Mouse (Mus musculus): ENCODE data around the gene Sox11.
A peak's percentile ranks its signal among the peaks of the same experiment; 100 is the strongest.

Sox11 gene

DNA sequence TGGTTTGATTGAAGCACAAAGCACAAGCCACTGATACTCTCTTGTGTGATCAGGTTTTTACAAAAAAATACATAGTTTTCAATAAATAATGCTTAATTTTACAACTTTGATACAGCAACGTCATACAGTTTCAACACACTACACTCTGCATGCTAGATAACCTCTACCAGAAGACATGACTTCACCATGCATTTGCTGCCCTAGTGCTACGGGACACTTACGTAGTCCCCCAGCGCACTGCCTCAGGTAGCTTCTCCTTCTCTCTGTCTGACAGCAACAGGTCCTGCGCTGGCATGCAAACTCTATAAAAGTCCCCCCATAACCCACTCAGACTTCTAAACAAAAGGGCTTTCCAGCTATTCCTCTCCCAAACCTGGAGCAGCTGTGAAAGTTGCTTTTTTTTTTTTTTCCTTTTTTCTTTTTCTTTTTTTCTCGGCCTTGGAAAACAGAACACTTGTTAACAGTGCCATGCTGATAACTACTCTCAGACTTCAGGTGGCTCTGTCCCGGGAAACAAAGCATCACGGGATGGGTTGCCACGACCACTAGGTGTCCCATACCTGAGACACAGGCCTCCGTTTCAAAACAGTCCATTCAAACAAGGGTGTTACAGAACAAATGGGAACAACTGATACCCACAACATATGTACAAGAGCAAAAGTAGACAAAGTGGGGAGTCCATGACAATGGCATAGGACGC lies 6.9 kb downstream of the Sox11 start:
- DNase-seq = no peak

GRCm38 (mm10) chr12:27333590-27333989 lies 8.8 kb downstream of the Sox11 start:
- no peak for DNase-seq

DNA sequence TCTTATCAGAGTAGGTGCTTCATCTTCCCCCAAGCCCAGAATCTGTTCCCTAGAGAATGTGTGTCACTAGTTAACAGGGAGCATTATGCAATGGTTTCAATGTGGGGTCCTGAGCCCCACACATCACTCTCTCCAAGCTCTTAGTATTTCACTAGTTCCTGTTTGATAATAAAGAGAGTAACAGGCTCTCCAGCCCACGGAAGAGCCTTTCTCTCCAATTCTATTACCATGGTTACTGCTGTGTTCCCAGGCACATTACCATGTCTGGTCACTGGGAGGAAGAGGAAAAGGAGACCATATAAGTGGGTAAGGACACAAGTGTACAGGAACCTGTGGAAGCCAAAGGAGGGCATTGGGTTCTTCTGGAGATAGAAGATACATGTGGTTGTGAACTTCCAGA lies 19.0 kb downstream of the Sox11 start:
- no peak for DNase-seq

GRCm38 (mm10) chr12:27320705-27321104 lies 21.7 kb downstream of the Sox11 start:
- DNase-seq = no peak

GRCm38 (mm10) chr12:27312985-27313384 lies 29.4 kb downstream of the Sox11 start:
- DNase-seq = no peak

- peak; percentile 17 for DNase-seq
These were observed 30.4 kb downstream of the Sox11 start for GRCm38 (mm10) chr12:27311854-27312466.

- peak; percentile 41 for DNase-seq
These were observed 31.0 kb downstream of the Sox11 start for GRCm38 (mm10) chr12:27311316-27311832.

DNA sequence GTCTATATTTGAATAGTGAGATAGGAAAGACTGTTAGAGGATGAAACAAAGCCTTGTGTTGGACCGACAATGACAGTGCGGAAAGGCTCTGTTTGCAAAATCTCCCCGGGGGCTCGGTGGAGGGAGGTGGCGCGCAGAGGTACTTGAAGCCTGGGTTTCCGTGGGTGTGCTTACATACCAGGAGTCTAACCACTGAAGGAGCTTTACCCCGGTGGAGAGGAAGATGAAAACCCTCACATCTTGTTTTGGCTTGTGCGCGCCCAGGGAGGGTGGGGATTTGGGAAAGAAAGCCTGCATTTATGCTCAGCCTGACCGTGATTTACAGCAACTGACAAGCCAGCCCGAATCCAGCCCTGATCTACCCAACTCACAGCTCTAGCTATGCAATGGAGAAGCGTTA lies 31.7 kb downstream of the Sox11 start:
- DNase-seq = no peak

DNA sequence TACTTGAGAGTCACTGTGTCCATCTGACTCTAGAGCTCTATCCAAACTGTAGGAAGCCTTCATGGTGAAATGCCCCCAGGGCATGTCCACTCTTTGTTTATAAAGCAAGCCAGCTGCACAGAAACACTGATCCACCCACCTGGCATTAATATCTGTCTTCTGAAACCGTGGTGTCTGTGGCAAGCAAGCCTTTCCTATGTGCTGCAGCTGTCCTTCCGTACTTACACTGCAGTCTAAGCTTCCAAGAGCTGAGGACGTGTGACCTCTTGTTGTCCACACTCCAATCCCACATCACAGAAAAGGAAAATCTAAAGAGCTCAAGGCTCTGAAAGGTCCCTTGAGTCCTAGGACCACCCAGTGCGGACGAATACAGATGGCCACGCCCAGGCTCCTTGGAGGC lies 32.4 kb downstream of the Sox11 start:
- DNase-seq = no peak

DNA sequence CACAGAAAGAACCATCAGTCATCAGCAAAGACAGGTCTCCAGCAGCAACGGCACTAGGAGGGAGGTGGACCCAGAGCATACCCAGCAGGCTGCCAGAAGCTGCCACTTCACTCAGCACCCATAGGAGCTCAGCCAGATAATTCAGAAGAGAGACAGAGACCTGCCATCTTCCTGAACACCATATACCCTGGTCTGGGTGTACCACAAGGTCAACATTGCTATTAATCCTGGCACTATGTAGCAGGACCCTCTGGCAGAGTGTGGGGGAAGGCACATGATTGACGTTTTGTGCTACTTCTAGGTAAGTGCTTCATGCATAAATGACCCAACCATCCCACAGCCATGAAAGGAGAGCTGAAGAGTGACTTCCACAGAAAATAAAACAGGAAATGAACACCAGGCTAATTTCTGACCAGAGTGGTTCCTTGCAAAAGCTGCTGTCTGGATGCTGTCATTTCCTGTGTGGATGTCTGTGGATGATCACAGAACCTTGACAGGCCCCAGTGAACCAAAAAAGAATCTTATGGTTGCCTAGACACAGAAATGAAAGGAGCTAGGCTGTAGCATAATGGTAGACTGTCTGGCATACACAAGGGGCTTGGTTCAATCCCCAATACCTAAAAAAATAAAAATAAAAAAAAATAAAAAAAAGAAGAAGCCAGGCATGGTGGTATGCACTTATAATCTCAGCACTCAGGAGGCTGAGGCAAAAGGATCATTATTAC lies 37.5 kb downstream of the Sox11 start:
- no peak for DNase-seq

DNA sequence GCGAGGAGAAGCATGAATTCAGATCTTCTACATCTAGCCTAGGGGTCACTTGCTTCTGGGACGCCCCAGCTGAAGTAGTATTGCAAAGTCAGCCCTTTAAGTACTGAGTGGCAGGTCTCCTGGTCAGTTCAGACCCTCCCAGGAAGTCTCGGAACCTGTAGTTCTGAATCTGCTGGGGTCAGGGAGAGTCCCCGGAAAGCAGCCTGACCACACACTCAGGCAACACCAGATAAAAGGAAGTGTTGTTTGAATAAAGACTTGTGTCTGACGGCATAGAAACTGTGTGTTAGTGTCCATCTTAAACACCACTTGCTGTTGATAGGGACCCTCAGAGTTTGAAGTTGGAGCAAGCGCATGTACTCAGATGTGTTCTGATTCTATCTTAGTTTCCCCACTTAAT lies 39.2 kb downstream of the Sox11 start:
- peak; percentile 14 for DNase-seq

DNA sequence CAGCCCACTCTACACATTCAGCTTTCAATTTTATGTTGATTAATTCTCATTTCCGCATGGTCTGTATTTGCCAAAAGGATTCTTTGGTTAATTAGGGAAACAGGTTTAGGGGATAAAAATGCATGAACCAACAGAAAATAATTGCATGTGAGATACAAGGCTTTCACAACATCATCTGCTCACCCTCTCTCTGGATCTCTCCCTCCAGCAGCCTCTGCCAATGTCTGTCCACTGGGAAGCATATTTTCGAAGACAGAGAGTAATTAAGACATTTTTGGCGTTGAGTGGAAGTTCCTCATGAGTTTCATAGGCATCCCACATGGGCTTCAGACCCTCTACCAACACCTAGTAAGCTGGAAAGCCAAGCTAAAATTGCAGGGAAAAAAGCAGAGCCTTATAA lies 43.7 kb downstream of the Sox11 start:
- DNase-seq = no peak

- no peak for DNase-seq
These were observed 48.2 kb downstream of the Sox11 start for GRCm38 (mm10) chr12:27294191-27294590.

DNA sequence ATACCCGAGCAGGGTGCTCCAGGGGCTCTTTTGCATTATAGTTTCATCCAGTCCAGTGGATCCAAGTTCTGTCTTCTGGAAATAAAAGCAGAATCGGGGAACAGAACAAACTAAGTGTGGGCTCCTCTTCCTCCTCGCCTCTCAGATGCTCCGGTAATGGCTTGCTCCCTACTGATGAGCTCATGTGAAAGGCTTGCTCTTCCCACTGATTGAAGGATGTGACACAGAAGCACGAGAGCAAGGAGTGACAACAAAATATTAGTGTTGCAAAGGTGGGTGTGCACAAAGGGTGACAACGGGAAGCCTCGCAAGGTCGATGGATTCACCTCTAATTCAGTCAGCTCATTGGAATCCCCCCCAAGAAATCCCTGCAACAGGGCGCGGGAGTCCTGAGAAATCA lies 48.6 kb downstream of the Sox11 start:
- DNase-seq = no peak

- no peak for DNase-seq
These were observed 49.2 kb downstream of the Sox11 start for GRCm38 (mm10) chr12:27293208-27293607.
